Mouse (Mus musculus): ENCODE data around the gene Tgfb3.

DNA sequence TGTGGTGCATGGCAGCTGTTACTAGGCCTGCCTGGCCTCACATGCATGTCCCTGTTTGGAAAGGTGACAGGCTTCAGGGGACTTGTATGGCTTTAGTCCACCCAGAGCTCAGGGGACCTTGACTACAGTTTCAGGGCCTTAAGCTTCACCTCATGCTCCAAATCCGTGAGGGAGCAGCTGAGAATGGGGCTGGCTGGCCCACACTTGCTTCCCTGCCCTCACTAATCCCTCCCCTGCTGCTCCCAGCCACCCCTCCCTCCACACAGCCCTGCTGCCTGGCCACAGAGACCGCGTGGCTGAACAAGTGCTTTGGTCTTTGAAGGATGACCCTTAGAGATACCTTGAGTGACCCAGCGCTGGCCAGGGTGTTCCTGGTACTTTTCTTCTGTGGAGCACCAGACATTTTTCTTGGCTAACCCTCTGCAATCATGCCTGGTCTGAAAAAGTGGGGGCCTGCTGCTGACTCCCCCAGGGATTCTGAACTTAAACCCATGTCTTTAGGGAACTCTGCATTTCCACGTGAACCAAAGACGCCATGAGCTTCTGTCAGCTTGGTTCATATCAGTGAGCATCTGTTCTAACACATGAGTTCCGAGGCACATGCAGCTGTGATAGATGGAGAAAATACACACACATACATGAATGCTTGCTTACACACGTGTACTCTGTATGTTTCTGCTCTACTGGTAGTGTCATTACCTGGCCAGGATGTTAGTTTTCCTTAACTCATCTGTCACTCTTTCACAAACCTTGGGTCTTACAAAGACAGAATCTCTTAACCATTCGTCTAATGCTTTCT, 42.3 kb downstream of the Tgfb3 start:
- TF ChIP-seq CTCF (IDR thresholded peaks at IDR 0.05; ENCODE audit: insufficient read depth, low read depth, low read length) (no peak), POLR2A (IDR thresholded peaks at IDR 0.05; ENCODE audit: insufficient read depth, low read depth, low read length) (no peak)
